Mouse (Mus musculus) embryo, embryonic 11.5 days (tissue): ENCODE results near the gene Olfr1375.
"Not testable (repeated sequence)": the region's sequence is repeated elsewhere in the genome, so short reads cannot be mapped to it uniquely, and the experiment has no call there.

Experiments used
- DNase-seq: peaks from one replicate; pipeline ENCODE4 v3.0.0-alpha.2; 2012; ENCODE audit warnings: low read depth, low spot score

The Olfr1375 gene

DNA sequence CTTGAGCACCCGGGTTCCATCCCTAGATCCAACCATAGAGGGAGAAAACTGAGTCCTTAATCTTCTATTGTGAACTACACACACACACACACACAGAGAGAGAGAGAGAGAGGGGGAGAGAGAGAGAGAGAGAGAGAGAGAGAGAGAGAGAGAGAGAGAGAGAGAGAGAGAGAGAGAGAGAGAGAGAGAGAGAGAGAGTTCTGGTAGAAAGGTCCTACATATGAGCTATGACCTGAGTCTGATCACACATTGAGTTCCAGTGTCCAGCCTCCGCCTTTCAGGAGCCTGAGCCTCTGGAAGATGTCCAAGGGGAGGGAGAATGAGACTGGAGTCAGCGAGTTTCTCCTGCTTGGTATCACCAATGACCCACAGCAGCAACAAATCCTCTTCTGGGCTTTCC is at the start of gene Olfr1375:
Gene Olfr1375 (plus strand): TSS at position 301 of the 400 bp plus-strand sequence.
- not testable (repeated sequence) for DNase-seq

DNA sequence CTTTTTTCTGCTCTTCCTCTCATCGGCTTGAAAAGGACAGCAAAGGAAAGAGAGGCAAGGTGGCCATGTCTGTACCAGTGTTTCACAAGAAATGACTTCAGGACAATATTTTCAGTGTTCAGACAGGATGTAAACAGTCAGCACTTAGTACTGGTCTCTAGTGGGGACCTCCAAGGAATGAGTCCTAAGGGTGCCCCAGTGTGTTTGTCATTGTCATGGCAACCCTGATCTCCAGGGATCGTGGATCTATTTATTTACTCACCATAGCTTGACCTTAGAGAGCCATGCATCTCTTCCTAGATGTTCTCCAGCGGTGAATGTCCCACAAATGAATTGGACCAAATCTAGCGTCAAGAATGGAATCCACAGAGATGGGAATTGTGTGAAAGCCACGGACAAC is 44.6 kb upstream of the Olfr1375 start, which contains the start of gene Olfr51:
Gene Olfr51 (plus strand): TSS at position 301 of the 400 bp plus-strand sequence.
- no peak for DNase-seq

DNA sequence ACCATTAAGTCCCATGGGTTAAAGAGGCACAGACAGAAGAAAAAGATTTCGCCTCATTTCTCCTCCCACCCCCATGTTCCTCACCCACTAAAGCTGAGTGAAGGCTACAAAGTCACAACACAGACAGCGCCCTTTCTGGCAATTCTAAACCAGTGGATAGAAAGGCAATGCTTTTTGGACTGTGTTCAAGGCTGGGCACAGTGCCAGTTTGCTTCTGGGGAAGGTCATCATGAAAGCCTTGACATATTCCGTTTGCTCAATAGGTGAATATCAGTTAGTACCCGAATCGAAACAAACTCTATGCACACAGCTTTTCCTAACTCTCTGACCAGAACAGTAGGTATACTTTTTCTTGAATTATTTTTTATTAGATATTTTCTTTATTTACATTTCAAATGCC is 36.1 kb upstream of the Olfr1375 start:
- DNase-seq: no peak

DNA sequence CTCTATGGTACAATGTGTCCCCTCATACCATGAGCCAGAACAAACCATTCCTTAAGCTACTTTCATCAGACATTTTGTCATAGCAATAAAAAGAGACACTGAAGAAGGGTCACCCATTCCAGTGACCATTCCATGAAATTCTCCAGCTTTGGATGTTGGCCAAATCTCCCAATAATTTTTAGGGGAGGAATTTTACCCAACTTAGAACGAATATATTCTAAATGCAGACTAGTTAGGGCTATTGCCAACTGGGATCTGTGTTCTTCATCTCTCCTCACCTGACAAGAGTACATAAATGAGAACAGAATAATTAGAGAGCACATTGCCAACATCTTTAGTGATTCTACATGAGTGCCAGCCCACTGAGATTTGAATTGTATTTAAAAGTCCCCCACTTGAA is 34.0 kb upstream of the Olfr1375 start, which contains the start of gene Olfr54:
Gene Olfr54 (plus strand): TSS at position 301 of the 400 bp plus-strand sequence.
- no peak for DNase-seq

DNA sequence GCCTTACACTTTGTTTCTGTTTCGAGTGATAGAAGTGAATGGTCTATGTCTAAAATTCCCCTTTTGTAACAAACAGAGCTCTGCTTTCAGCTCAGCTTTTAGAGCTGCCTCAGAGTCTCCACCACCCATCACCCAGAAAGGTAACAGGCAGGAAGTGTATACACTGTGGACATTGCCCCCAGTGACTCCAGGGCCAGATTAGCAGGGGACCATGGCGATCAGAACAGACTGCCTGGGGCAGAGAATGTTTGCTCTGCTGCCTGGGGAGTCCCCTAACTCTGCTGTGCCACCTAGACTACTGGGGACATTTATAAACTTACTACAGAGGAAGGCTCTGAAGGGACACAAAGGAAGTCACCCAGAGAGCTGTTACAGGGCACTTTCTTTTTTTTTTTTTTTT is 31.6 kb upstream of the Olfr1375 start:
- DNase-seq: no peak

DNA sequence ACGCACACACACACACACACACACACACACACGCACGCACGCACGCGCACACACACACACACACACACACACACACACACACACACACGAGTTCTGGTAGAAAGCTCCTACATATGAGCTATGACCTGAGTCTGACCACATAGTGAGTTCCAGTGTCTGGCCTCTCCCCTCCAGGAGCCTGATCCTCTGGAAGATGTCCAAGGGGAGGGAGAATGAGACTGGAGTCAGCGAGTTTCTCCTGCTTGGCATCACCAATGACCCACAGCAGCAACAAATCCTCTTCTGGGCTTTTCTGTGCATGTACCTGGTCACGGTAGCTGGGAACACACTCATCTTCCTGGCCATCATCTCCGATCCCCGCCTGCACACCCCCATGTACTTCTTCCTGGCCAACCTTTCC is 21.1 kb upstream of the Olfr1375 start:
- DNase-seq: not testable (repeated sequence)

DNA sequence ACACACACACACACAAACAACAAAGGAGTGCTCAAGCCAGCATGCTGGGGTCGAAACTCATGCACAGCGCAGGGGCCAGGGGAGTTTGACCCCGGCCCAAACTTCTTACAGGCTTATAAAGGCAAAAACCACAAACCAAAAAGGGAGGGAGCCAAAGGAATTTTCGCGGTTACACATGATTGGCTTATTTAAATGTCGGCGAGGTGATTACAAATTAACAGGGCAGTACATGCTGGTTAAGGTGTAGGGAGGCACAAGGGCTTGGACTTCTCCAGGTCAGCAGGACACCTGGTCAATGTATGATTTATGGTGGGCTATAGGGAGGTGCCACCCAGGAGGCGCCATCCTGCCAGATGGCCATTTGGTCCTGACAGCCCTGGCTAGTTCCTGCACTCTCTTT is 18.5 kb upstream of the Olfr1375 start:
- DNase-seq: not testable (repeated sequence)

DNA sequence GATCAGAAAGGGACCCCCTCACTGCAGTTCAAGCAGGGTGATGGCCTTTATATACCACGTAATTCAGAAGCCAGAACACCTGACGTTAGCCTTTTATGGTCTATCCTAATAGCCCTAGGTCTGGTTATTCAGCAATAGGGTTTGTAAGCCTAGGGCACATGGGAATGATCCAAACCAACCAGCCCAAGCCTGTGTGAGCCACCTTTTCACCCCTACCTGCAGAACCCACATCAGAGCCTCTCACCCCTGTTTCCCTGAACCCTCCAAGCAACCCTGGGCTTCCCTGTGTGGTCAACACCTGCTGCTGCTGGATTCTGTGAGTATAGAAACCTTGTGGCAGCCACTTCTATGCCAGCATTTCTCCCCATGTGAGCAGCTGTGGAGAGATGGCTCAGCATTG is 17.7 kb upstream of the Olfr1375 start:
- no peak for DNase-seq

DNA sequence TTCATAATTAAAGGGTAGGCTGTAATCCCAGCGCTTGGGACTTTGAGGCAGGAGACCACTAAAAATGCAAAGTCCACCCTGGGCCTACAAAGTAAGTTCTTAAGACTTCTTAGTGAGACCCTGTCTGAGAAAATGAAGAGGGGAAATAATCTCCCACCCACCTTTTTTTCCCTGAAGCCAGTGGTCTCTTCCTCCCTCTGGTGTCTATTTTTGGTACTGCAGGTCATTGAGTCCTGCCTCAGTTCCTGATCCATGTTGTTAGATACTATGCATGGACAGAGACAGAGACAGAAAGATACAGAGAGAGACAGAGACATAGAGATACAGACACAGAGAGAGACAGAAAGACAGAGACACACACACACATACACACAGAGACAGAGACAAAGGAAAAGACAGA is 15.1 kb upstream of the Olfr1375 start:
- DNase-seq: peak; percentile 40

DNA sequence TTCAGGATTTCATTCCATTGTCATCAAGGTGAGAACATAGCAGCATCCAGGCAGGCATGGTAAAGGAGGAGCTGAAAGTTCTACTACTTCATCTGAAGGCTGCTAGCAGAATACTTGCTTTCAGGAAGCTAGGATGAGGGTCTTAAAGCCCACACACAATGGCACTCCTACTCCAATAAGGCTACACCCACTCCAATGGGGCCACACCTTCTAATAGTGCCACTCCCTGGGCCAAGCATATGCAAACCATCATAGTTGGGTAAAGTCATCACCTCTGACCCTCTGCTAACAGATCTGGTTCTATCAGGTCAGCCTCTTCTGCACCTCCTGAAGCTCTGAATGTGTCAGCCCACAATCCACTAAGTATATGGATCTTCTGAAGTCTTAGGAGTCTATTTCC is 13.8 kb upstream of the Olfr1375 start:
- not testable (repeated sequence) for DNase-seq

DNA sequence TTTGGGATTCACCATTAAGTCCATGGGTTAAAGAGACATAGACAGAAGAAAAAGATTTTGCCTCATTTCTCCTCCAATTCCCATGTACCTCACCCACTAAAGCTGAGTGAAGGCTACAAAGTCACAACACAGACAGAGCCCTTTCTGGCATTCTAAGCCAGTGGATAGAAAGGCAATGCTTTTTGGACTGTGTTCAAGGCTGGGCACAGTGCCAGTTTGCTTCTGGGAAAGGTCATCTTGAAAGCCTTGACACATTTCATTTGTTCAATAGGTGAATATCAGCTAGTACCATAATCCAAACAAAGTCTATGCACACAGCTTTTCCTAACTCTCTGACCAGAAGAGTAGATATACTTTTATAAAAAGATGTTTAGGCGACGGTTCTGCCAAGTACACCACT is 12.0 kb upstream of the Olfr1375 start:
- no peak for DNase-seq

DNA sequence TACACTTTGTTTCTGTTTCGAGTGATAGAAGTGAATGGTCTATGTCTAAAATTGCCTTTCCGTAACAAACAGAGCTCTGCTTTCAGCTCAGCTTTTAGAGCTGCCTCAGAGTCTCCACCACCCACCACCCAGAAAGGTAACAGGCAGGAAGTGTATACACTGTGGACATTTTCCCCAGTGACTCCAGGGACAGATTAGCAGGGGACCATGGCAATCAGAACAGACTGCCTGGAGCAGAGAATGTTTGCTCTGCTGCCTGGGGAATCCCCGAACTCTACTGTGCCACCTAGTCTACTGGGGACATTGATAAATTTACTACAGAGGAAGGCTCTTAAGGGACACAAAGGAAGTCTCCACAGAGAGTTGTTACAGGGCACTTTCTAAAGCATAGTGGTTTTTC is 3.1 kb upstream of the Olfr1375 start:
- not testable (repeated sequence) for DNase-seq

DNA sequence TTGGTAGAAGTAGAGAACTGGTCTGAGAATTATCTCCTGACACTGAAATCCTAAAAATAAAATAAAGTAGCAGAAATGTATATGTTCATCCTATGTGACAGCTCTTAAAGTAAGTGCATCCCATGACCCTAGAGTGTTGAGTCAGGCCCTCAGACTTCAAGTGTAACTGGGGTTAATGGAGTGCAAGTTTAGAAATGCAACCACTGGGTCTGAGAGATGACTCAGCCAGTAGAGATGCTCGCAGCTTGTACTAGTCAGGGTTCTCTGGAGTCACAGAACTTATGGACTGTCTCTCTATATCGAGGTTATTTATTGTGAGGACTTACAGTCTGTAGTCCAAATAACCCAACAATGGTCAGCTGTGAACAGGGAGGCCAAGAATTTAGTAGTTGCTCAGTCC is 3.8 kb downstream of the Olfr1375 start:
- DNase-seq: no peak

DNA sequence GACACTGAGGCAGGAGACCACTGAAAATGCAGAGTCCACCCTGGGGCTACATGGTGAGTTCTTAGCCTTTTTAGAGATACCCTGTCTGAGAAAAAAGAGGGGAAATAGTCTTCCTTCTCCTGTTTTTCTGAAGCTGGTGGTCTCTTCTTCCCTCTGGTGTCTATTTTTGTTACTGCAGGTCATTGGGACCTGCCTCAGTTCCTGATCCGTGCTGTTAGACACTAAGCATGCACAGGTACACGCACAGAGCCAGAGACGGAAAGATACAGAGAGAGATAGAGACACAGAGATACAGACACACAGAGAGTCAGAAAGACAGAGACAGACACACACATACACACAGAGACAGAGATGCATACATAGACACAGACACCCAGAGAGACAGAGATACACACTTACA is 5.3 kb downstream of the Olfr1375 start:
- no peak for DNase-seq

DNA sequence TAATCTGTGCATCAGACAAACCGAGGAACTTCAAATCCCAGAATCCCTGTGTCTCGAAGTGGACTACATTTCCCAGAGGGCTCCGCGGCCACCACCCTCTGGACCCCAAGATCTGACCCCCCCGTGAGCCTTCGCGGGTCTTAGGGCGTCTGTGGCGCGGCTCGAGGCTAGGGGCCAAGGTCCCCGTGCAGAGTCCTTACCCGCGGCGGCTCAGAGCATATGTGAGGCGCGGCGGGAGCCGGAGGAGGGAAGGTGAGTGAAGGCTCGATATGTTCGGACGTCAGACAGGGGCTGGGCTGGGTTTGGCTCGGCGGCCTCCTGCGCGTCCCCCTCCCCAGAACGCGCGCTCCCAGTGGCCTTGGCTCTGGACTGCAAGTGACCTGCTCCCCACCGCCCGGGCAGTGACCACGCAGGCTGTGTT is 11.3 kb downstream of the Olfr1375 start, which contains the start of gene Zfp354a:
Gene Zfp354a (plus strand): TSS at position 107 of the 421 bp plus-strand sequence.
- DNase-seq: peak; percentile 68

DNA sequence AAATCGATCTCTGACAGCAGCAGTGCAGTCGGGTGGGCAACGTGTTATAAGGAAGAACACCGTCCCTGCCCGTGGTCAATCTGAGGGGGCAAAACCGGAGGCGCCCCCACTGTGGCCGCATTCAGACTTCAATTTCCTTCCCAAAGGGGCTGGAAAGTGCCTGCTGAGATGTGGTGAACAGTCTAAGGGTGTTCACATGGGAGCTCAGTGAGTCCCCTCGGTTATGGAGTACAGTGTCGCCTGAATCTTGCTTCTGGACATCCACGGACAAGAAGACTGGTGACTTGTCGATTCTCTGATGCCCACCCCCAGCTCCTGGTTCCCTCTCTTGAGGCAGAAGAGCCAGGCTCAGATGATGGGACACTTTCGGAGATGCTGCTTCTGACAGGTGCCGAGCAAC is 11.7 kb downstream of the Olfr1375 start:
- no peak for DNase-seq

DNA sequence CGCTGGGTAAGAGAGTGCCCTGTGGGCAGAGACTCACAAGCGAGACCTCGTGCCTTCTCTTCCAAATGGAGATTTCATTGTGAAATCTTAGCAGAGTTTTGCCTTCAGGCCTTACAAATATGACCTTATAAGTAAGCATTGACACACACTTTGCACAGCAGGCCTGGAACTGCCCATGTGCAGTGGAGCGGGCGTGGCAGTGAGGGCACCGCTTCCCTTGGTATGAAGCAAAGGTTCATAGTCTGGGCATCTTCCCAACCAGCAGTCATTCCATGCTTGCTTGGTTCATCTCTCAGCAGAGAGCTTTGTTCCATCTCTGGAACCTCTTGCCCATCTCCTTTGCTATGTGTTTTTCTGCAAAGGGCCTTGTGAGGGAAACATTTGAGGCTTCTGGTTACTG is 13.1 kb downstream of the Olfr1375 start:
- no peak for DNase-seq

DNA sequence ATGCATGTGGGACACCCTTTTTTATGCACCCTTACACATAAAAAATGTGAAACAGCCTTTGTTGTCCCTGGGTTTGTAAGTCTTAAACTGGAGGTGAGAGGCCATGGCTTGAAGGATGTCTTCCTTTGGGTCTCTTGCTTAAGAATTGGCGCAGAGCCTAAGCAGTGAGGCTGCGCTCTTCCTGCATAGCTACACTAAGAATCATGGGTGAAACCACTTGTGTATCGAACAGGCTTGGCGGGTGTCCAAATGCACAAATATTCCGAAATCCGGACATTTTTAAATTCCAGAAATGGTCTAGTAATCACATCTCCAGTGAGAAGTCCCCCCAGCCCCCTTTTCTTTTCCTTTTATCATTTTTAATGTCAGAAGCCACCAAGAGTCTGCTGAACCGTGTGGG is 15.4 kb downstream of the Olfr1375 start:
- no peak for DNase-seq

DNA sequence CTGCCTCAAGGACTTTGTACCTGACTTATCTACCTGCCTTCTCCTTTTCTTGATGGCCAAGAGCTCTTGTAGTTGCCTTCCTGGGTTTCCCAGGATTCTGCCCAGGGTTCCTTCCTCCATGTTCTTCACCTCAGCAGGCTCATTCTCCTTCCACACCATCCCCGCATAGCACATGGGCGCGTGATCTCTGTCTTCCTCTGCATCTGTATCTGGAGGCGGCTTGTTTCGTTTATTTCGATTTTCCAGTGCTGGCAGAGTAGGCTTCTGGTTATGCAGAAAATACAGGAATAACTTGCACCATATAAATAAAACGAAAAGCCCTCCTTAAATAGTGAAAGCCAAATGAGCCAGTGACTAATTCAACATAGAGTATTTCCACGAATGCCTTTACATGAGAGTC is 15.9 kb downstream of the Olfr1375 start:
- no peak for DNase-seq

DNA sequence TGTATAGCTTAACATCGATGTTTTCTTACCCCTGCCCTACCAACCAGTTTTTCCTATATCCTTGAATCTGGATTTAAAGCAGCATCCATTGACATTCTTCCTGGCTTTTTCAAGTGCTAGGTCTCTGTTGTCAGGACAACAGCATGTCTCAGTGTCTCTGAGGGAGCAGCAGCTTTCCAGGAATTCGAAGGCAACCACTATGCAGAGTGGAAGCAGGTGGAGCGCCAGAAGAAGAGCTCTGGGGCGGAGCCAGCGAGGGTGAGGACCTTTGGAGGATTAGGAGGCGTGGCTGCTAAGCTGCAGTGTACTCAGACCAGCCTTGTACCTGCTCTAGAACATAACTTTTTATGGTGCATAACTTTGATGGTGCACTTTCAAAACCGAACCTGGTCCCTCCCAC is 36.6 kb downstream of the Olfr1375 start:
- no peak for DNase-seq

DNA sequence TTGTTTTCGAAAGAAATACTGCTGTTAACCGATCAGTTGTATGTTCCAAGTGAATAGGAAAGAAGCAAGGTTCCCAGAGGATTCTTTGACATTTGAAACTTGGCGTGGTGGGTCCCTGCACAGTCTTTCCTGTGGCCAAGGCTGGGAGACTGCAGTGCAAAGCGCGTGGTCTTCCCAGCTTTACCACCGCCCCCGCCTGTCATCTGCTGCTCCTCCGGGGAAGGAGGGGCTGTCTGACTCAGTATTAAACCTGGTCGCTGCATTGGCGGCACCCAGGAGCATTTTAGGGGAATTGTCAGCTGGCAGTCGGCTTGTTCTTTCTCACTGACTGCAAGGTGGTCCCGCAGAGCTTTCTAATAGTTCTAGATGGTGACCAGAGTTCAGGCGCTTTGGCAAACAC is 37.4 kb downstream of the Olfr1375 start:
- no peak for DNase-seq
